Mouse (Mus musculus): ENCODE data around the gene 4930544D05Rik.

4930544D05Rik gene

GRCm38 (mm10) chr11:70656964-70657363 lies 41.3 kb downstream of the 4930544D05Rik start, which contains the start of gene Eno3:
Eno3 (plus strand) TSS chr11:70657202.
- no peak for DNase-seq (ENCODE audit: low spot score)

- no peak for DNase-seq (ENCODE audit: low spot score)
Observed at GRCm38 (mm10) chr11:70657573-70657972, 41.9 kb downstream of the 4930544D05Rik start.

- no peak for DNase-seq (ENCODE audit: low spot score)
Observed at GRCm38 (mm10) chr11:70657991-70658390, 42.3 kb downstream of the 4930544D05Rik start.

GRCm38 (mm10) chr11:70658521-70658920 lies 42.9 kb downstream of the 4930544D05Rik start:
- DNase-seq (ENCODE audit: low spot score) = no peak

- no peak for DNase-seq (ENCODE audit: low spot score)
Observed at GRCm38 (mm10) chr11:70658942-70659341, 43.3 kb downstream of the 4930544D05Rik start.

- no peak for DNase-seq (ENCODE audit: low spot score)
Observed at GRCm38 (mm10) chr11:70660571-70660970, 44.9 kb downstream of the 4930544D05Rik start.

GRCm38 (mm10) chr11:70663101-70663500 lies 47.5 kb downstream of the 4930544D05Rik start:
- DNase-seq (ENCODE audit: low spot score) = no peak

GRCm38 (mm10) chr11:70663957-70664356 lies 48.3 kb downstream of the 4930544D05Rik start:
- DNase-seq (ENCODE audit: low spot score) = no peak

GRCm38 (mm10) chr11:70664741-70665140 lies 49.1 kb downstream of the 4930544D05Rik start:
- DNase-seq (ENCODE audit: low spot score) = no peak
